Mouse (Mus musculus) liver, embryonic 12.5 days (tissue): ENCODE results near the gene Susd6. TPM values are rescaled to one million over a fixed set of nuclear protein-coding genes. Genes with fewer than 3 reads are reported as not detected.
A peak's percentile ranks its signal among the peaks of the same experiment; 100 is the strongest.

Experiments
- ATAC-seq: fragments of 200-750 bp; cut with Nextera tagmentation; 2 replicates; pipeline ENCODE4 v1.8.0; 2017; ENCODE audit warnings: moderate number of reproducible peaks, mild to moderate bottlenecking, moderate library complexity
- H3K27ac ChIP-seq: fragments of 300-500 bp; sonication (generic); 2 replicates; pipeline ENCODE4 v1.5.1; 2016; ENCODE audit warnings: mild to moderate bottlenecking
- H3K27me3 ChIP-seq: fragments of 300-500 bp; sonication (generic); replicated peaks from 2 replicates; pipeline ENCODE4 v1.6.1; 2016; ENCODE audit warnings: mild to moderate bottlenecking, moderate library complexity
- H3K36me3 ChIP-seq: fragments of 300-500 bp; sonication (generic); 2 replicates; pipeline ENCODE4 v1.6.1; 2016; ENCODE audit warnings: mild to moderate bottlenecking, moderate library complexity
- H3K4me1 ChIP-seq: fragments of 300-500 bp; sonication (generic); 2 replicates; pipeline ENCODE4 v1.6.1; 2016
- H3K4me2 ChIP-seq: fragments of 300-500 bp; sonication (generic); 2 replicates; pipeline ENCODE4 v1.6.1; 2016; ENCODE audit warnings: mild to moderate bottlenecking, moderate library complexity
- H3K4me3 ChIP-seq: fragments of 300-500 bp; sonication (generic); 2 replicates; pipeline ENCODE4 v1.5.1; 2016; ENCODE audit warnings: mild to moderate bottlenecking, moderate library complexity
- H3K9ac ChIP-seq: fragments of 300-500 bp; sonication (generic); 2 replicates; pipeline ENCODE4 v1.6.1; 2016; ENCODE audit warnings: mild to moderate bottlenecking, moderate library complexity
- H3K9me3 ChIP-seq: fragments of 300-500 bp; sonication (generic); replicated peaks from 2 replicates; pipeline ENCODE4 v1.6.1; 2016; ENCODE audit warnings: mild to moderate bottlenecking, moderate library complexity
- WGBS: fragments of 180-500 bp; shearing (Covaris S2); methylation state at CpG from one replicate; pipeline ENCODE4 v1.1.7; 2016; ENCODE audit not compliant: insufficient replicate concordance; 5-methylcytosine and 5-hydroxymethylcytosine counted together
- polyA plus RNA-seq: library from polyadenylated mRNA; unstranded; fragments of >200 nt; fragmentation: Nextera tagmentation; extraction: Ambion mirVana; gene quantifications from 2 replicates; pipeline ENCODE4 v1.2.1, GENCODE M21; 2016

Gene Susd6
- polyA plus RNA-seq, 1 experiment from 2014 or later = 15.9 TPM

DNA sequence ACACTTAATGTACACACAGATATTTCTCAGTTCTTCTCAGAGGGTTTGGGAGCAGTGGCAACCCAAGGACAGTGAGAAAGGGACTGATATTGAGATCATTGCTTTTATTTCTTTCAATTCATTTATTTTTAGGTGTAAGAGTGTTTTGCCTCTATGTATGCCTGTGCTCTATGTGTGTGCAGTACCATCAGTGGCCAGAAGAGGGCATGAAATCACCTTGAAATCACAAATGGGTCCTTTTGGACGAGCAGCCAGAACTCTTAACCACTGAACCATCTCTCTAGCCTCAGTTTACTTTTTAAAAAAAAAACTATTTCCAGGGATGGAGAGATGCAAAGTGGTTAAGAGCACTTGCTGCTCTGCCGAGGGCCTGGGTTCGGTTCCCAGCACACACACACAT, 99.0 kb downstream of the Susd6 start:
- no peak for ATAC-seq
- Histone ChIP-seq H3K27me3 (no peaks in the 10 kb centered on the region), H3K36me3 (no peaks in the 10 kb centered on the region), H3K4me2 (no peak overlapping the region), H3K4me1 (peaks cover 13% of the 10 kb centered on the region), H3K4me3 (no peak overlapping the region), H3K27ac (no peak overlapping the region), H3K9ac (no peak overlapping the region), H3K9me3 (peaks cover 8% of the 10 kb centered on the region)
- 78% methylated on average over 3 of the region's 3 CpGs for WGBS

DNA sequence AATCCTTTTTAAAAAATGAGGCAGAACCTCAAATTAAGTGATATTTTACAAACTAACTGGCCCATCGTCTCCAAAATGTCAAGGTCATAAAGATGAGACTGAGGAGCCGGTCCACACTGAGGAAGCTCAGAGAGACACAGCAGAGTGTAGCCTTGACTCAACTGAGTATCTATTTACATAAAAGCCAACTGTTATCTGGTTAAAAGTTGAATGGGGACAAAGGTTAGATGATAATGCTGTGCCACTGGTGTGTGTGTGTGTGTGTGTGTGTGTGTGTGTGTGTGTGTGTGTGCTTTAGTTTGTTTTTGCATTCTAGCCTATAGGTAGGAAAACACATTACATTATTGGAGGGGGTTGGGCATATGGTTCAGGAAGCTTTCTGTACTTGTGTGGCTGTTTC, 100.8 kb downstream of the Susd6 start:
- Histone ChIP-seq H3K9me3 (peaks cover 8% of the 10 kb centered on the region), H3K27me3 (peaks cover 3% of the 10 kb centered on the region; the same call in 1 of the 2 replicates), H3K36me3 (no peaks in the 10 kb centered on the region), H3K27ac (no peak overlapping the region), H3K4me2 (no peak overlapping the region), H3K4me3 (no peak overlapping the region), H3K9ac (no peak overlapping the region), H3K4me1 (peaks cover 5% of the 10 kb centered on the region)
- WGBS = 74% methylated on average over 2 of the region's 2 CpGs
- ATAC-seq = peak; percentile 43; the same call in 1 of the 2 replicates

GRCm38 (mm10) chr12:80893720-80894494, 103.6 kb downstream of the Susd6 start:
- Histone ChIP-seq H3K27ac (no peak overlapping the region), H3K36me3 (no peaks in the 10 kb centered on the region), H3K27me3 (peaks cover 7% of the 10 kb centered on the region; the same call in 1 of the 2 replicates), H3K4me2 (no peak overlapping the region), H3K9me3 (peaks cover 8% of the 10 kb centered on the region), H3K4me3 (no peak overlapping the region), H3K9ac (no peak overlapping the region), H3K4me1 (peaks cover 5% of the 10 kb centered on the region; the same call in 1 of the 2 replicates)
- WGBS = 79% methylated on average over 18 of the region's 18 CpGs
- no peak for ATAC-seq

DNA sequence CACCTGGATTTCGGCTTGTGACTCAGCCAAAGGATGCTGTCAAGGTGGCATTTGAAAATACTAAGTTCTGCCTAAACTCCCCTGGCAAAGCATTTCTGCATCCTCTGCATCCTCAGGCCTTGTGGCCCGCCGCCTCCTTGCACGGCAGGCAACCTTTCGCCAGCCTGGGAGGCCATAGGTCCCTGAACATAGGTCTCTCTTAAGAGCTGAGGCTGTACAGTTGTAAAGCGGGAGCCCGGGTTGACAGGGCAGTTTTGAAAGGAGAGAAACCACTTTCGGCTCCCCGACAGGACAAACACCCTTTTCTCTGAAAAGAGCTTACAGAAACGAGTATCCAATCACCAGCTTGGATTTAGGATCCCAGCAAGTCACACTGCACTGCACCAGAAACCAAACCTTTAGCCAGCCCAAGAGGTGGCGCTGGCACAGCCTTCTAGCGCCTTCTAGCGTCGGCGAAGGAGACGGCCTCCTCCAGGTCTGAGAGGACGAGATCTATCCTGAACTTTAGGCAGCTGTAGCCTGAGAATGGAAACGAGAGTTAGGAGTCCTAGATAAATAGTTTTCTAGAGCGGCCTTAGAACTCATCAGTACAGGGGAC, 104.8 kb downstream of the Susd6 start:
- no peak overlapping the region for H3K27ac ChIP-seq
- 18% methylated on average over 19 of the region's 19 CpGs for WGBS
- no peak overlapping the region for H3K9ac ChIP-seq
- H3K4me1 ChIP-seq = peaks cover 5% of the 10 kb centered on the region; the same call in 1 of the 2 replicates
- H3K27me3 ChIP-seq = peaks cover 7% of the 10 kb centered on the region; the same call in 1 of the 2 replicates
- H3K36me3 ChIP-seq = no peaks in the 10 kb centered on the region
- H3K4me2 ChIP-seq = peak overlapping the region; percentile 32; the same call in 1 of the 2 replicates
- no peaks in the 10 kb centered on the region for H3K9me3 ChIP-seq
- no peak overlapping the region for H3K4me3 ChIP-seq
- peak; percentile 79 for ATAC-seq

GRCm38 (mm10) chr12:80909631-80910030, 119.3 kb downstream of the Susd6 start:
- Histone ChIP-seq H3K36me3 (no peaks in the 10 kb centered on the region), H3K27me3 (0 out of 2 replicates have a peak, but pooled peaks cover 2% of the 10 kb centered on the region), H3K27ac (no peak overlapping the region), H3K4me2 (no peak overlapping the region), H3K4me3 (no peak overlapping the region), H3K9me3 (no peaks in the 10 kb centered on the region), H3K4me1 (no peaks in the 10 kb centered on the region), H3K9ac (no peak overlapping the region)
- 65% methylated on average over 8 of the region's 8 CpGs for WGBS
- ATAC-seq = peak; percentile 52

- no peaks in the 10 kb centered on the region for H3K9me3 ChIP-seq
- H3K27ac ChIP-seq = no peak overlapping the region
- peaks cover 5% of the 10 kb centered on the region for H3K4me1 ChIP-seq
- H3K36me3 ChIP-seq = no peaks in the 10 kb centered on the region
- peaks cover 27% of the 10 kb centered on the region for H3K27me3 ChIP-seq
- no peak overlapping the region for H3K9ac ChIP-seq
- no peak for ATAC-seq
- WGBS = 41% methylated on average over 7 of the region's 7 CpGs
- H3K4me3 ChIP-seq = no peak overlapping the region
- no peak overlapping the region for H3K4me2 ChIP-seq
These were observed 127.5 kb downstream of the Susd6 start for GRCm38 (mm10) chr12:80917764-80918163.

GRCm38 (mm10) chr12:80921301-80921700, 131.0 kb downstream of the Susd6 start:
- Histone ChIP-seq H3K4me2 (no peak overlapping the region), H3K4me3 (no peak overlapping the region), H3K36me3 (no peaks in the 10 kb centered on the region), H3K27me3 (peaks cover 51% of the 10 kb centered on the region), H3K9ac (no peak overlapping the region), H3K27ac (no peak overlapping the region), H3K4me1 (peaks cover 15% of the 10 kb centered on the region), H3K9me3 (no peaks in the 10 kb centered on the region)
- no peak for ATAC-seq
- 80% methylated on average over 5 of the region's 5 CpGs for WGBS

- Histone ChIP-seq H3K36me3 (no peaks in the 10 kb centered on the region), H3K4me3 (no peak overlapping the region), H3K27ac (no peak overlapping the region), H3K27me3 (peaks cover 51% of the 10 kb centered on the region), H3K9ac (no peak overlapping the region), H3K9me3 (no peaks in the 10 kb centered on the region), H3K4me1 (peaks cover 27% of the 10 kb centered on the region), H3K4me2 (peak overlapping the region; percentile 30)
- 15% methylated on average over 7 of the region's 7 CpGs for WGBS
- no peak; the same call in 1 of the 2 replicates for ATAC-seq
These were observed 132.6 kb downstream of the Susd6 start for GRCm38 (mm10) chr12:80922869-80923268.

DNA sequence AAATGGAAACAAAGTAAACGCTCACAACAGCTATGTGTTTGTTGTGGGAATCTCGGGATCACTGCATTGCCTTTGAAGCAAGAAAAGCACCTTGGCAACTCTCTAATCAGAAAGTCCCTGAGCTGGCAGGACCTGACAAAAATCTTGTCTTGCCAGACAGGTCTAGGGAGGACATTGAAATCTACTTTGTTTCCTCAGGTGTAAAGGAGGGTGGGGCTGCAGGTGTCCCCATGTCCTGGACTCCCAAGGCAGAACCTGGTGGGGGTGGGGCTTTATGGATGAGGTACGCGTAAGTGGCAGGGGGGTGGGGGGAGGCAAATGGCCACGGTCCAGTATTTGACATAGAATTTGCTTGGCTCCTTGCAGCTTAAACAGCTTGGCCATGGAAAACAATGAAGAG, 133.3 kb downstream of the Susd6 start:
- Histone ChIP-seq H3K36me3 (no peaks in the 10 kb centered on the region), H3K27ac (no peak overlapping the region), H3K9me3 (no peaks in the 10 kb centered on the region), H3K27me3 (peaks cover 51% of the 10 kb centered on the region), H3K9ac (no peak overlapping the region), H3K4me2 (no peak overlapping the region), H3K4me1 (peaks cover 25% of the 10 kb centered on the region), H3K4me3 (no peak overlapping the region)
- ATAC-seq = no peak
- WGBS = 51% methylated on average over 5 of the region's 5 CpGs

GRCm38 (mm10) chr12:80924205-80924604, 133.9 kb downstream of the Susd6 start:
- ATAC-seq = no peak
- Histone ChIP-seq H3K27ac (no peak overlapping the region), H3K36me3 (no peaks in the 10 kb centered on the region), H3K4me3 (no peak overlapping the region), H3K9me3 (no peaks in the 10 kb centered on the region), H3K4me1 (peaks cover 28% of the 10 kb centered on the region), H3K27me3 (peaks cover 50% of the 10 kb centered on the region), H3K9ac (no peak overlapping the region), H3K4me2 (no peak overlapping the region)
- WGBS = 64% methylated on average over 3 of the region's 3 CpGs

DNA sequence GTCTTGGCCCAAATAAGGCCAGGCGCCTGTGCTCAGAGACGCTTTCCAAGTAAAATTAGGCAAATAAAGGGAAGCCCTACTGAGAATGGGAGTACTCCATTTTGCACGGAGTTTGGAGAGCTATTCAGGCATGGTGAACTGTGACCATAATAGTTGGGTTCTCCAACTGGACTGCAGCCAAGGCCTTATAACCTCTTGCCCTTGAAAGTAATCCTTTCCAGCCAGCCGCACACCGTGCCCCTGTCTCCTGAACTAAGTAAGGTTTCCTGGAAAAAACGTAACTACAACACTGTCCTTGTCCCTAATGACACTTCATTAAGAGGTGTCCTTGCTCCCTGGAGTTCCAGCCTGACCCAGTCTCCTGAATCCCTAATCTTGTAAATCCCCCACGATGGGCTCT, 135.6 kb downstream of the Susd6 start:
- Histone ChIP-seq H3K27ac (no peak overlapping the region), H3K27me3 (peaks cover 41% of the 10 kb centered on the region), H3K36me3 (no peaks in the 10 kb centered on the region), H3K4me3 (no peak overlapping the region), H3K4me1 (peaks cover 44% of the 10 kb centered on the region), H3K9me3 (no peaks in the 10 kb centered on the region), H3K4me2 (no peak overlapping the region), H3K9ac (no peak overlapping the region)
- no peak for ATAC-seq
- 68% methylated on average over 7 of the region's 7 CpGs for WGBS

DNA sequence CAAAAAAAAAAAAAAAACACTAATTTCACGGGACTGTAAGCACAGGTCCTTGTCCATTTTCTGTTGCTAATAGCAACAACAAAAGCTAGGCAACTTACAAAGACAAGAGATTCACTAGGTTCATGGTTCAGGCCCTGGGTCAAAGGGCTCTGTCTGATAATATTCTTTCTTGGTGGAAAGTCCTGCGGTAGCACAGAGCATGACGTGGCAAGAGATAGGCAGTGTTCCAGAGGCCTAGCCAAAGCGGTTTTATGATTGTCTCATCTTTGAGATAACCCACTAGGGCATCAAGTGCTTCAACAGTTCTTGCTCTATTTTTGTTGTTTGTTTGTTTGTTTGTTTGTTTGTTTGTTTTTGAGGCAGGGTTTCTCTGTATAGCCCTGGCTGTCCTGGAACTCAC, 136.2 kb downstream of the Susd6 start:
- H3K4me3 ChIP-seq = no peak overlapping the region
- peaks cover 45% of the 10 kb centered on the region for H3K4me1 ChIP-seq
- H3K27me3 ChIP-seq = peaks cover 35% of the 10 kb centered on the region
- no peak overlapping the region for H3K9ac ChIP-seq
- H3K27ac ChIP-seq = no peak overlapping the region
- no peak overlapping the region for H3K4me2 ChIP-seq
- 40% methylated on average over 4 of the region's 4 CpGs for WGBS
- H3K9me3 ChIP-seq = no peaks in the 10 kb centered on the region
- no peaks in the 10 kb centered on the region for H3K36me3 ChIP-seq
- ATAC-seq = peak; percentile 70
